Mouse (Mus musculus) left cerebral cortex, adult 2 months (tissue): ENCODE results near the gene Tacc2. TPM values are rescaled to one million over a fixed set of nuclear protein-coding genes. Genes with fewer than 3 reads are reported as not detected.

Experiments used
- DNase-seq, 2 experiments: peaks; one replicate each; pipeline ENCODE4 v3.0.0; 2021 to 2022; ENCODE audit warnings: low spot score in 2 of 2, mixed read lengths in 1 of 2; ENCODE audit errors: extremely low spot score in 1 of 2
- H3K27ac ChIP-seq: fragments of 200-600 bp; 2 replicates; pipeline ENCODE4 v1.8.1; 2022
- H3K4me3 ChIP-seq: fragments of 200-600 bp; 2 replicates; pipeline ENCODE4 v1.8.1; 2022
- CTCF ChIP-seq: fragments of 200-600 bp; IDR thresholded peaks from 2 replicates; pipeline ENCODE4 v1.8.1; 2022; ENCODE audit warnings: antibody characterized with exemption, mild to moderate bottlenecking, moderate library complexity
- intact Hi-C: fragments of 180-260 bp; cut with DNase I; formaldehyde crosslinking; loops from one replicate; pipeline ENCODE4 v1.15.1; 2025
- total RNA-seq, 2 experiments: library from RNA; stranded (reverse); gene quantifications; 2 replicates each; pipeline ENCODE4 v1.2.3; 2021

The Tacc2 gene
- total RNA-seq, 2 experiments from 2014 or later, result 65.9 to 67.6 TPM

DNA sequence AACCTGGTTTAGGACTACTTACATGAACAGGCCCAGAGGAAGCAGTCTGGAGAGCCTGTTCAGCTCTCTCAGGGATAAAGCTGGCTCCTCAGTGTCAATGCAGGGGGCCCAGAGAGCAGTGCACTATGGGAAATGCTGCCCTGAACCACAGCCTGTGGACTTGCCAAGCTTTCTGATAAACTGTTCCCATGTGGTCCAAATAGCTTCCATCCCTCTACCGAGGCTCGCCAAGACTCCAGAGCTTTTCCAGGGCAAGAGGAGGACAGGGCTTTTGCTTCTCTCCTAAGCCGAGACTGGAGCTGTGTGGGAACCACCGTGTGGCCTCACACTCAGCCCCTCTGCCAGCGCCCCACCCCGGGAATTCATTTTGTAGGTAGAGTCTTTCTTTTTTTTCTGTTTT, 101.2 kb downstream of the Tacc2 start:
- no peak for DNase-seq
- no peak overlapping the region for H3K27ac ChIP-seq
- intact Hi-C loops, result loop anchor here (10.0 kb wide), 1 partner anchor 236 kb away; no protein-coding TSS in a partner anchor
- no peak for TF ChIP-seq CTCF
- H3K4me3 ChIP-seq, result no peak overlapping the region

DNA sequence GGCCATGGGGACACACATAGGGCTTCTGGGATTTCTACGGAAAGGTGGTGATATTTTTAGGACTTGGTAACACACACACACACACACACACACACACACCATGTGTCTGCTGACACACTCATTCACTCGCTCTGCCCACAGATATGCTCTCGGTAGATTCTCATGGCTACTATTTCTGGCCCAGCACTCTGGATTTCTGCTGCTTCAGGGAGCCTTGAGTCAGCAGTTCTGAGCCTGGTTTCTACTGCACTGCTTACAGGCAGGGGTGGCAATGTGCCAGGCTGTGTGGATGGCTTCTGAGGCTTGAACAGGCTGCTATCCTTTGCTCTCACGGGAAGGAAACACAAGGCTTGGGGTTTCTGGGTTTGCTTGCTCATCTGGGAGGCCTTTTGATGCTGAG, 104.6 kb downstream of the Tacc2 start:
- no peak for TF ChIP-seq CTCF
- Histone ChIP-seq H3K4me3 (no peak overlapping the region), H3K27ac (no peak overlapping the region; the same call in 1 of the 2 replicates)
- DNase-seq, result peak; percentile 76 to 84
- intact Hi-C loops, result loop anchor here (5.0 kb wide), 1 partner anchor 79 kb away; no protein-coding TSS in a partner anchor

DNA sequence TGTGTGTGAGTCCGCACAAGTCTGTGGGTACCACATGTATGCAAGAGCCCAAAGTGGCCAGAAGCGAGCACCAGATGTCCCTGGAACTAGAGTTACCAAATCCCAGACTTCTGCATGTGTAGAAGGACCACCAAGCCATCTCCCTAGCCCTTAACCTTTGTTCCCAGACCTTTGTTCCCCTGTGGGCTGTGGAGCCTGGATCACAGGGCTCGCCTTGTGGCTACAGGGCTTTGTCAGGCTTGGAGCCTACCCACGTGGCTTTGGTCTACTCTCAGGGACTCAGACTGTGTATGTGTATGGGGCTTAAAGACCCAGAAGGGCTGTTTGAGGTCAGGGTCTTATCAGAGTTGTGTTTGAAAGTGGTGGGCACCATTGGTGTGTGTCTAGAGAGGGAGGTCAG, 111.4 kb downstream of the Tacc2 start:
- H3K4me3 ChIP-seq, result no peak overlapping the region
- no peak overlapping the region for H3K27ac ChIP-seq
- DNase-seq, result no peak
- TF ChIP-seq CTCF, result no peak
- intact Hi-C loops, result no loop called here

DNA sequence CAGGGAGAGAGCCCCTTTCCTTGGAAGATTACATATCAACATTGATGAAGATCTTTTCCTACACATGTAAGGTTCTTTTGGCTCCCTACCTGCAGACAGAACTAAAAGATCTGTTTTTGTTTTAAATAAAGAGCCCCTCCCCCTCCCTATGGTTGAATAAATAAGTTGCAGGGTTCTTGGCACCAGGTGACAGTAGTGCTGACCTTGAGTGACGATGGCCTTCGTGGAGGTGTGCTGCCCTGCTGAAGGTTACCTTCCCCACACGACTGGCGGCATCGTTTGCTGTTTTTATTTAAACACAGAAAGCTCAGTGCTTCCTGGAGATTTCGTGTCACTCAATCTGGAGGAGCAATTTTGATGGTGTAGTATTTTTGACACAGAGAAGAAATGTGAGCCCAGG, 113.6 kb downstream of the Tacc2 start:
- no peak for TF ChIP-seq CTCF
- H3K4me3 ChIP-seq, result no peak overlapping the region
- no peak for DNase-seq
- intact Hi-C loops, result loop anchor here (5.0 kb wide), 4 partner anchors 41 to 159 kb away; no protein-coding TSS in a partner anchor
- H3K27ac ChIP-seq, result no peak overlapping the region

DNA sequence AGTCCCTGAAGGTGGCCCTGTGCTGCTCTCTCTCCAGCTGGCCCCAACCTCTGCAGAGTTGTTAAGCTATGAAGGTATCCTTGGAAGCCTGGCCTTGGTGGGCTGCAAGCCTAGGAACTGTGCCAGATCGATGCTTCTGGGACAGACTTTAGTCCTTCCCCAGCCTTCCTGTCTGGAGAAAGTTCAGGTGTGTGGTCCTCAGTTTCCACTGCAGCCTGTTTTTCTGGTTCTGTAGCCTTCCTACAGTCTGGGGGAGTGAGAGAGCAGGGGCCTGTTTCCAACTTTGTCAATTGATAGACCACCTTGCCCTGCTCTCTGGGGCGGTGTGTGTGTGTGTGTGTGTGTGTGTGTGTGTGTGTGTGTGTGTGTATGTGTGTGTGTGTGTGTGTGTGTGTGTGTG, 114.7 kb downstream of the Tacc2 start:
- TF ChIP-seq CTCF, result no peak
- DNase-seq, result no peak
- H3K27ac ChIP-seq, result no peak overlapping the region
- intact Hi-C loops, result loop anchor here (5.0 kb wide), 4 partner anchors 40 to 160 kb away; no protein-coding TSS in a partner anchor
- H3K4me3 ChIP-seq, result no peak overlapping the region

DNA sequence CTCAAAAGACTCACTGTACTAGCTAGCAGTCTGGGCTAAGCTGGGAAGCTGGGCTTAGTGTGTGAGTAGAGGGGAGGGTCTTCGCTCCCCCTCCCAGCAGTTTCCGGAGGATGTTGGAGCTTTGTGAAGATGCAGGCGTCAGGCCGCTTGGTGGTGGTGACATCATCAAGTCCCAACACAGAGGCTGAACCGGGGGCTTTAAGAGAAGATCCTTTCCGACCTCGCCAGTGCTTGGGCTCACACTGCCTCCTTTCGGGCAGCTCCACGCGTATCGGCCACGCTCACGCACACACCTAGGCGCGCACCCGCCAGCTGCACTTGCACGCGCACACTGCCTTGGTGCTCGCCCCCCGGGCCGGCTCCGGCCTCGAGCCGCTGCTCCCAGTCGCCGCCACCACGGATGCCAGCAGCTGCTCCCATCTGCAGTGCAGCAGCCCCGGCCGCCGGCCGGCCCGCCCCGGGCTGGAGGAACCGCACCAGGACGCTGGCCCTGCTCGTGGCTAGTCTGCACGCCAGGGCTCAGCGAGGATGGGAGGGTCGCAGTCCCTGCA, 115.2 kb downstream of the Tacc2 start:
- peak overlapping the region; percentile 95 for H3K27ac ChIP-seq
- peak; percentile 76 to 80 for DNase-seq
- peak; percentile 30 for TF ChIP-seq CTCF
- intact Hi-C loops, result loop anchor here (5.0 kb wide), 4 partner anchors 40 to 160 kb away; no protein-coding TSS in a partner anchor
- peak overlapping the region; percentile 85 for H3K4me3 ChIP-seq

DNA sequence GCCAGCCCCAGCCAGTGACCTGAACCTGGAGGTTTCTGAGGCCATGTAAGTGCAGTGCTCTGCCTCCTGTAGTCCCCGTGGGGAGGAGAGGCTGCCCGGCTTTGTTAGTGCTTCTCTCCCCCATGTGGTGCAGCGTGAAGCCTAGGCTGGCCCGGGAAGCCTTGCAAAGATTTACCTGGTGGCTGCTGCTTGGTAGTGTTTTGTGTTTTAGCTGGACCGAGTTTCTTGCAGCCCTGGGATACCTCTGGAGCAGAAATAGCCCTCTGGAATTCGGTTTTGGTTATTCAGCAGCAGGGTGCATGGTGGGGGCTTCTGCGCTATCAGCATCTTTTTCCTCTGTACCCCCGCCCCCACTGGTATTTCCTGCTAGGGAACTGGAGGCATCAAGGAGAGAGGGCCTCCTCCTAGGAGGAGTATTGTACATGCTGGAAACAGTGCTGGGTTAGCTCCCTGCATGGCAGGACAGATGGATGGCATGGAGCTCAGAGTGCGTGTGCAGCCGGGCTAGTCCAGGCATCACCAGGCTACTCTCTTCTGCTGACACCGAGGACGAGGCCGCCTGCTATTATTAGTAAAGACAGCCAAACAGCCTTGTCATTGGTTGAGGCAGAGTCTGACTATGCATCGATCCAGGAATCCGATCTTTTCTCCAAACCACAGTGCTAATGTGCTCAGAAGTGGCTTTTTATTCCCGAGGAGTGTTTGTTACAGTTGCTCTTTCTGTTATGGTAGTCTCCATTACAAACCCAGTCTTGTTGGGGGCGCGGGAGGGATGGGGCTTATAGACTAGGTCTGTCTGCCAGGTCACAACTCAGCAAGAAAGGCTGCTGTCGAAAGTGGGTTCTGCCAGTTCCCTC, 115.9 kb downstream of the Tacc2 start:
- TF ChIP-seq CTCF, result no peak; the same call in none of the 2 replicates

DNA sequence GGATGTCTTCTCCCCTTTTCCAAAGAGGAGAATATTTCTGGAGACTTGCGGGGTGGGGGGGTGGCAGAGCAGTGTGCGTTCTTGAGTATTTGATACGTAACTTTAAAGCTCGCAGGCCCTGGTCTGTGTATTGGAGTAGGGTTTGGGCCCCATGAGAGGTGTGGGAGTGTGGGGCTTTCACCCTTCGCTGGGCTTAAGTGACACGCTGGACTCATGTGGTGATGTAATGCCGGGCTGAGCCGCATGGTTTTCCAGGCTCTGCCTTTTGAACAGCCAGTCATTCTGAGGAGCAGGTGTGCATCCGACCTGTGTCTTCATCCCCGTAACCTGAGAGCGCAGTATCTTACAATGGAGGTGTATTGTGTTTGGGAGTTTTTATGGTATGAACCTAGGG, 116.6 kb downstream of the Tacc2 start:
- no peak; the same call in 1 of the 2 replicates for TF ChIP-seq CTCF
- peak overlapping the region; percentile 95 for H3K27ac ChIP-seq
- peak overlapping the region; percentile 85 for H3K4me3 ChIP-seq
- peak; percentile 18 to 26 for DNase-seq
- intact Hi-C loops, result loop anchor here (5.0 kb wide), 4 partner anchors 39 to 161 kb away; no protein-coding TSS in a partner anchor

More for the DNA sequence above, 115.9 kb downstream of the Tacc2 start:
- intact Hi-C loops, result loop anchor here (5.0 kb wide), 4 partner anchors 39 to 161 kb away; no protein-coding TSS in a partner anchor
- DNase-seq, result peak; percentile 42 to 49
- Histone ChIP-seq H3K27ac (peak overlapping the region; percentile 95), H3K4me3 (peak overlapping the region; percentile 85)

DNA sequence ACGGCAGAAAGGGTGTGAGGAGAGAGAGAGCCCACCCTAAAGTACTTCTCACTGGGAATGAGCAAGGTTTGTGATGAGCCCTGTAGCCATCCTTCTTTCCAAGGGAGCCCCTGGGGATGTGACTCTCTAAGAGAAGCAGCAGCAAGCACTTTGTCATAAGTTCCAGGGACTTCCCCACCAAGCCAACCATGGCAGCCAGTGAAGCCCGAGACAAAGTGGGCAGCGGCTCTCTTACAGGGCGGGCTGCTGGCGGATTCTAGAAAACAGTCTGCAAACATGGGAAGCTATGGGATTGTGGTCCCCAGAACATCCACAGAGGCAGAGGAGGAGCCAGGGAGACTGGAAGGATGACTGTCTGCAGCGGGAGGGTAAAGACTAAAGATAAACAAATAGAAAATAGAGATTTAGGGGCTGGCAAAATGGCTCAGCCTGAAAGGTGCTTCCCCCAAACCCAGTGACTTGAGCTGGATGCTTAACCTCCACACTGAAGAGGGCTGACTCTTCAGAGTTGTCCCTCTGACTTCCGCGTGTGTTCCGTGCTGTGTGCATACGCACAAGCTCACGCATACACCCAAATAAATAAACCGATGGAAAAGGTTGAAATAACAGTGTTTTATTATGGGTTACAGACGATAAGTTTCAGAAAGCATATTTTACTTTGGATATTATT, 118.6 kb downstream of the Tacc2 start:
- intact Hi-C loops, result no loop called here
- DNase-seq, result no peak
- H3K4me3 ChIP-seq, result no peak overlapping the region
- TF ChIP-seq CTCF, result no peak
- no peak overlapping the region for H3K27ac ChIP-seq

DNA sequence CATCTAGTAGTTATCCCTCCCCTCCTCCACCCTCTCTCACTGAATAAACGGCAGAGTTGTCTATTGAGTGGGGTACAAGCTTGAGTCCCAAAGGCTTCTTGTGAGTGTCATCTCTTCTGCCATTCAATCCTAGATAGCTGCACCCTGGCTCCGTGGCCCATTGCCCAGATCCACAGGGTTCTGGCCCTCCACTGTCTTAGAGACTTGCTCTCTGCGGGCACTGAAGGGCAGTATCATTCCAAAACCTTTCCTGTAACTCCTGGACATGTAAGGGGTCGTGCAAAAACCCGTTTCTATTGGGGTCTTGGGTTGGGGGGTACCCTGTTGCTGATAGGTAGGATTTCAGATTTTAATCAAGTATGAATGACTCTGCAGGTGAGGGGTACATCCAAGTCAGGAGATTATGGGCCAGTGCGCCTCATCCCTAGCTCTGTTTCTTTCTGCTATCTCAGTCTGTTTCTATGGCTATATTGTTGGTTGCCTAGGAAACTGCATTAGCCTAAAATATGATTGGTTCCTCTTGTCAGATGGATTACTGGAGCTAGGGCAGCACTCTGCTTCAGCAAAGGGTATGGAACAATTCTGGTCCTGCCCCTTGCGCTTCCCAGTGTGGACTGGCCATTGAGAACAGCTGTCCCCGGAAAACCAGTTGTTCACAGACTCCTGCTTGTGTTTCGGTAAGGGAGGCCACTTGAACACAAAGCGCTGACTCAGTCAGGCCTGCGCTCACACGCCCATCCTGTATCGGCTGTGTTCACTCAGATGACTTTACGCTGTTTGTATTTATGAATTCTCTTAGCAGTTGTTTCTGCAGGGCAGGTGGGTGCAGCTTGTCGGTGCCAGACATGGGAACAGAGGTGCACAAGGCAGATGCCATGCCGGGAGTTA, 119.4 kb downstream of the Tacc2 start:
- peak overlapping the region; percentile 37 for H3K4me3 ChIP-seq
- 0 out of 2 replicates have a peak overlapping the region, but pooled peaks have one; percentile 7 for H3K27ac ChIP-seq
- intact Hi-C loops, result no loop called here
- peak; percentile 22 to 48 for DNase-seq
- no peak for TF ChIP-seq CTCF

DNA sequence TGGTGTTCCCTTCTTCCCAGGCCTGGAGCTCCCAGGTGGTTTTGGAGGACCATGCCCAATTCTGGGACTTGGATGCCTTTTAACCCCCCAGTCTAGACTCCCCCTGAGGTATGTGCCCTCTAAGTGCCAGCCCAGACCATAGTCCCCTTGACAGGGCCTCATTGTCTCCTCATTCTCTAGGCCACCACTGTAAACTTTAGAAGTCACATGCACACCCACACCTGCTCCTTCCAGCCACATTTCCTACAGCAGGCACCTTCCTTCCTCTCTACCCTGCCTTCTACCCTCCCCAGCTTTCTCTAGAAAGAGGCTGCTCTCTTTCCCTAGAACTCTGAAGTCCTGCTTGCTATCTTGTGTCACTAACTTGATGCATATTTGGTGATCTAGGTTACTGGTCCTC, 121.2 kb downstream of the Tacc2 start:
- Histone ChIP-seq H3K27ac (no peak overlapping the region), H3K4me3 (no peak overlapping the region)
- no peak for DNase-seq
- intact Hi-C loops, result no loop called here
- TF ChIP-seq CTCF, result no peak
